Mouse (Mus musculus): ENCODE measurements at regions not wholly inside any gene's neighbourhood (a gene's known extent, or its start where the extent isn't known, plus 50 kb on each side); places are given as distances from the start of the nearest gene placed in this dataset.

DNA sequence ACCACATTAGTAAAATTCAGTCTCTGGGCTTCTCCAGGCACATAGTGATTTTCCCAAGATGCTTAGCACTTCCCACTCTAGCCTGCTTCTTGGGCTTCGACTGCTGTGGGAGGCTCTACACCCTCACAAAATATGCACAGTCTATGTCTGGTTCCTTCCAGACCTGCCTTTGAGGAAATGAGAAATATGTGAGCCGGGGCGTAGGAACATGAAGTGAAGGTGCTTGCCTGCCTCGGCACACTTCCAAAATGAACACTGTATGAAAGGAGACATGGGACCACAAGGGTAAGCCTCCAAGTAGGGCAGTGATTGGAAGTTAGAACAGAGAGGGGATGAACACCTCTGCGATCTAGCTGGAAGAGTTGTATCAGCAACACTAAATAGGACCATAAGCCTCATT lies 54.5 kb downstream of the Gm10260 start:
- peak; percentile 50 to 62 for DNase-seq (ENCODE audit: low spot score in 2 of 2)

GRCm38 (mm10) chr13:97704541-97704940 lies 55.9 kb downstream of the Gm10260 start:
- intact Hi-C loops (cut with DNase I) = no loop called here
- no peak for DNase-seq (ENCODE audit: low spot score in 2 of 2)

More for the DNA sequence above, 54.5 kb downstream of the Gm10260 start:
- intact Hi-C loops (cut with DNase I) = no loop called here

- DNase-seq (ENCODE audit: low spot score in 2 of 2) = no peak
- intact Hi-C loops (cut with DNase I) = no loop called here
Measured at GRCm38 (mm10) chr13:97698967-97699366, 61.5 kb downstream of the Gm10260 start.

DNA sequence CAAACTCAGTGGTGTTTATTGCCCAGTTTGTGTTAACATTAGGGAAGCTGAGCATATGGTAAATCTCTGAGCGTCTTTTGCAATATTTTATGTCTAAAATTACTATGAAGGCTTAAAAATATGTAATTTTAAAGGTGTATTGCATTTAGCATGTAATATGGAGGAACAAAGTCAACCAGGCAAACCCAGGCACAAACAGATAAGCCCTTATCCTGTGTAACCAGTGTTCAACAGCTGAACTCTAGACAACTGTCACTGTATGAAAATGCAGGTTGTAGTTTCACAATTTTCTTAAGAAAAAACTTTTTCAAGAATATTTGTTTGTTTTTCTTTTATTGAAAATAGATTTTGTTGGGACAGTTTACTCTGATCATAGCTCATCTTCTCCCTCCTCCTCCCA lies 62.1 kb downstream of the Gm10260 start:
- intact Hi-C loops (cut with DNase I) = no loop called here
- DNase-seq (ENCODE audit: low spot score in 2 of 2) = no peak

GRCm38 (mm10) chr13:97697262-97697661 lies 63.2 kb downstream of the Gm10260 start:
- no peak for DNase-seq (ENCODE audit: low spot score in 2 of 2)
- intact Hi-C loops (cut with DNase I) = no loop called here

DNA sequence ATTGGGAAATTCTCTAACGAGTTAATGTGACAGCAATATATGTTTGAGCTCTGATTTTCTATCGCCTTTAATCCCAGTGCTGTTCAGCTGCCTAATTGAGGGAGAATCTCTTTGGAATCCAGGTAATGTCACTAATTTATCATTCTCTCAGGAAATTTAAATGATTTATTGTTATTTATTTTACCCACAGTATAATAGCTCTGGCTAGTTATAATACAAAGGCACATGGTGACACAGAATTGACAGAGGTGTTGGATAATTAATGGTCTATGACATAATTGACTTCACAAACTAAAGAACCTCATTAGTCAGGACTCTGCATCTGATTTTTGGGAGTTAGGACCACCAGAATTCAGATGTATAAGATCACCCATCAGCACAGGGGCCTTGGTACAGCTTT lies 65.4 kb downstream of the Gm10260 start:
- no peak for DNase-seq (ENCODE audit: low spot score in 2 of 2)
- intact Hi-C loops (cut with DNase I) = no loop called here

DNA sequence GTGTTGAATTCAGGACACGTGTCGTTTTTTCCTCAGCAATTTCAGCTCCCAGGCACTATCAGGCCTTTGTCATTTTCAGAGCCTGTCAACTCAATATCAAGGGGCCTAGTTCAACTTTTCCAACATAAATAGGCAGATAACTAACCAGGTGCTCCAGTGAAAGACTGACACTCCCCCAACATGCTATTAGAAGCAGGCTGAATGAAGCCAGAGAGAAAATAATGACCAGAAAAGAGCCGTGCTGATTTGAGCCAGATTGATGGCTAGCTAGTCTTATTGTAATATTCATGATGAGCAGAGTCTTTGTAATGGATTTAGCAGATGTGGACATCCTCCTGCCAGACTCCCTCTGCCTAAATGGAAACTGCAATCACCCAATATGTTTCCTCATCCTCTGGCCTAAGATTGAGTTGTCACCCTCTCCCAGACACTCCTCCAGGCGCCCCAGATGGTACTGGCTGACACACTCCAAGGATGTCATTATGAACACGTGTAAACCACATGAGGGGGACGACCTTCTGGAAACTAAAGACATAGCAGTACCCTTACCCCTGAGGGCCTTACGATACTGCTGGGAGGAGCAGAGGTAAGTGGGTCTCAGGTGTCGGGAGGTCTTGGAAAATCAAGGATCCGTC lies 66.0 kb downstream of the Gm10260 start:
- DNase-seq (ENCODE audit: low spot score in 2 of 2) = no peak
- intact Hi-C loops (cut with DNase I) = no loop called here

- no peak for DNase-seq (ENCODE audit: low spot score in 2 of 2)
- intact Hi-C loops (cut with DNase I) = no loop called here
Measured at GRCm38 (mm10) chr13:97688310-97688886, 72.0 kb downstream of the Gm10260 start.

DNA sequence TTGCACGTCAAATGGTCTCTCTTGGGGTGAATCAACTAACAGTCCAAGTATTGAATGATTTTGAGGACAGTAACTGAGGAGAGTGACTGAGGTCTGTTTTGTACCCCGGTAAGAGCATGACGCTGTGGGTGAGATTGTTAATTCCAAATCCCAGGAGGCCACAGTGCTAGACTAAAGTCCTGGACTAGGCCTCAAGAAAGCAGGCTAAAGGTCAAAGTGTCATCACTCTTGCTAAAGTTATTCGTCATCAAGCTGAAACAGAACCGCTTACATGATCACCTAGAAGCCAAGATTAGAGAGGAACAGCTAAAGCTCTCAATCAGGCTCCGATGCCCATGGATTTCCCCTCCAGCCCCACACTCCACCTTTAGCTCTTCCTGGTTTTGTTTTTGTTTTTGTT lies 76.6 kb downstream of the Gm10260 start:
- intact Hi-C loops (cut with DNase I) = no loop called here
- no peak for DNase-seq (ENCODE audit: low spot score in 2 of 2)

DNA sequence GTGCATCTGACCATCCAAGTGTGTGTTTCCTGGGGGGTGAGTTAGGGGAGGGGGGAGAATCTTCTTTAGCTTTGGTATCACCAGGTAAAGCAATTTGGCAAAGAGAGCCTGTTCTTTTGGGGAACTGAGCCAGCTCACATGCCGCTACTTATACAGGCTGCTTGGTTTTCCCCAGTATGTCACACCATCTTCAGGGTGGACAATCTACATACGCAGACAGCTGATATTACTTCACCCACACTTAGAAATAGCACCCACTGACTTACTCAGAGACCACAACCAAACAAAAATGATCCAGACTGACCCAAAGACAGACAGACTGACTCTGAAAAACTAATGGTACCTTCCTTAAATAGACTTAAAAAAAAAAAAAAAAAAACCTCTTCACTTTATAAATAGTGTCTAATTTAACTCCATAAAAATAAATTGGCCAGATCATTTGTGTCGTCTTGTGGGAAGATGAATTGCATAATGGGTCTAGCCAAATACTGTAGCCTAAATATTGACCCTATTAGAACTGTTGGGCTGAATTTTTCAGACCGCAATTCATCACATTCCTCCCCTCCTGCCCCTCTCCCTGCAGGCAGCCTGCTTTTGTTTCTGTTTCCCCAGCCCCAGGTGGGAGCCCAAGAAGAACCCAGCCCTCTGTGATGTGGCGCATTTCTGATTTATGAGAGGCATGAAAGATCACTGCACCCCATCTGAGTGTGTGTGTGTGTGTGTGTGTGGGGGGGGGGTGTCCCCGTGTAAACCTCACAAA lies 79.0 kb downstream of the Gm10260 start:
- no peak for DNase-seq (ENCODE audit: low spot score in 2 of 2)
- intact Hi-C loops (cut with DNase I) = no loop called here

DNA sequence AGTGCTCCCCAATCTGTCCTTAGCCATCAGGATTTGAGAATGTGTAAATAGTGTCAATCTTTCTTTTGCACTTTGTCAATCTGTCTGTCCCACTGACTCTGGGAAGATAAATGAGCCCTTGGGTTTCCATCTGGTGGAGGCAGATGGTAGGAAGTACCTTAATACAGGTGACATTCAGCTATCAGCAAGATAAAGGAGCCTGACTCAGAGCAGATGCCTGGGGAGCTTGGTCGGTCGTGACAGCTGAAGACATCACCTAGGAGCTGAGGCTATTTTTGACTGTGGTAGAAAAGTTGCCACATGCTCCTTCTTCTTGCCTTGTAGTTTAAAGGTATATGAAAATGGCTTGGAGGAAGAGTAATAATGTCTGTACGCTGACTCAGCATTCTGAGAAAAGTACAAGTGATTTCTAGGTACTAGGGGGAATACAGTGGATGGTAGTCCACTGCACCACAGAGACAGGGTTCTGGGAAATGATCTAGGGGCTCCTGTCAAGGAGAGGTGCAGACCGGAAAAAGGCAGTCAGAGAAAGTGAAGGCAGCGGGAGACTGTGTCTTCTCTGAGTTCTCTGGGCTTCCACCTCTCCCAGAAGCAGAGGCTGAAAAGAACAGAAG lies 80.0 kb downstream of the Gm10260 start:
- intact Hi-C loops (cut with DNase I) = no loop called here
- DNase-seq (ENCODE audit: low spot score in 2 of 2) = no peak

DNA sequence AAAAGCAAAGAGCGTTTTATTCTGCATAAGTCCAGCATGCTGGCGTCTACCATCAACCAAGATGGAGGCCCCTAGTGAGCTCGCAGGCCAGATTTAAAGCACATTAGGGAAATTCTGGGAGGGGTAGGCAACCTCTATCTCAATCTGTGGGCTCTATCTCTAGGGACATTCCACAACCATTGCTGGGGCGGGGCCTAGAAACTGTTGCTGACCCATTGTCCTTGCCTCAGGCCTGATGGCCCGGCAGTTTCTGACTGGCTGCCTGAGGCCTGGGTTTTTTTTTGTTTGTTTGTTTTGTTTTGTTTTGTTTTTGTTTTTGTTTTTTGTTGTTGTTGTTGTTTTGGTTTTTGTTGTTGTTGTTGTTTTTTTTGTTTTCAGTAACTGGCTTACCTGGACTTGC lies 81.4 kb downstream of the Gm10260 start:
- intact Hi-C loops (cut with DNase I) = no loop called here
- no peak for DNase-seq (ENCODE audit: low spot score in 2 of 2)

DNA sequence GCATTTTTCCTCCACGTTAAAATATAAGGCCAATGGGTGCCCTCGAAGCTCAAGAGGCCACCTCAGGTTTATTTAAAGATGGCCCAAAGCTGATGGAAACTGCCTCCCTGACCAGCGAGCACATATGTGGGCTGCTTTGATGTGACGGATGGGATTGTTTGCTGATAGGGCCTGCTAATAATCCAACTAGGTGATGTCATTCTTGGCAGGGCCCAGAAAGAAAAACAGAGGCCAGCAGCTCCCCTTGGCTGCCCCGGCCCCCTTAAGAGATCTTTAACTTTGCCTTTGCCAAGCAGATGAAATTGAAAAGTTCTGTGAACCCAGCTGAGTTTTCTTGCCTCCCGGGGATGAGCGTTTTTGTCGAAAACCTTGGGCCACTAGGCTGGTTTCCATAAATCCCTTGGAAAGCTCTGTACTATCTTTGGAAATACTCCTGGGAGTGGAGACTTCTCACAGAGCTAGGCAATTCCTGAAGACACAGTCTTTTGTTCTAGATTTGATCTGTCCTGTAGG lies 83.8 kb downstream of the Gm10260 start:
- no peak for DNase-seq (ENCODE audit: low spot score in 2 of 2)
- intact Hi-C loops (cut with DNase I) = no loop called here

DNA sequence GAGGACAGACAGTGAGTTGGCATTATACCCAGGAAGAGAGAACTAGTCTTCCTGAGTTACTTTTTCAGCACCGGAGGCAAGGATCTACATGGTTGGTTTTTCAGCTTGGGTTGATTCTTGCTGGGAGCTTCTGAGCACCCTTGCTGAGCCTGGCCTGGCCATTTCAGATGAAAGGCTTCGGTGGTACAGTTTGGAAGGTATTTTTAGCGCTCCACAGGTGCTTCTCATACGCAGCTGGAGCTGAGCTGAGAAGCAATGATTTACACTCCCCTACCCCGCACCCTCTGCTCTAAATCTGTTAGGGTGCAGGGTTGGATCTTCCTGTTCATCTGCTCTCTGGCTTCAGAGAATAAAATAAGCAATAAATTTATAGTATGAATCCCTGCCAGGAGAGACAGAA lies 87.3 kb downstream of the Gm10260 start:
- no peak for DNase-seq (ENCODE audit: low spot score in 2 of 2)
- intact Hi-C loops (cut with DNase I) = no loop called here

DNA sequence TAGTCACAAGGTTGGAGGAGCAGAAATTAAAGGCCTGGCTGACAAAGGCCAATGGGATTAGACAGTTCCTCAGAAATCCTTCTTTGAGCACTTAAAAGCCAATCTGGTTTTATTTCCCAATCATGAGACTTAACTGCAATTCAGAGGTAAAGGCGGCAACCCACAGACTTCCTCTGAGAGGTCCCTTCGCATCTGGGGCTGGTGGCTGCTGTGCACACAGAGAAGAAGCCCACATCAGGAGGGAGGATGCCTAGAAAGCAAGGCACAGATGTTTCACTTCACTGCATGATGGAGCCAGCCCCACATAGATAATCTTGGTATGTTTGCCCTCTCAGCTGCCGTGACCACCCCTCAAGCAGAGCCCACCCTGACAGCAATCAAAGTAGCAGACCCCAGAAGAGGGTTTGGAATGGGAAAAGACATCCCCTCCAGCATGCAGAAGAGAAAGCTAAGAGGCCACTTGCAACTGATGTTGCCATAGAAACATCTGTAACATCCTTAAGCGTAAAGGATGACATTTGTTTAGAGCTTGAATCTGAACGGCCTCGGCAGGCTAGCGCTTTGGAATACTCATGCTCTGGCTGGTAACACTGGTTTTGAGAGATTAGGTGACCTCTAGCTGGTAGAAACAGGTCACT lies 88.3 kb downstream of the Gm10260 start:
- intact Hi-C loops (cut with DNase I) = no loop called here
- no peak for DNase-seq (ENCODE audit: low spot score in 2 of 2)

DNA sequence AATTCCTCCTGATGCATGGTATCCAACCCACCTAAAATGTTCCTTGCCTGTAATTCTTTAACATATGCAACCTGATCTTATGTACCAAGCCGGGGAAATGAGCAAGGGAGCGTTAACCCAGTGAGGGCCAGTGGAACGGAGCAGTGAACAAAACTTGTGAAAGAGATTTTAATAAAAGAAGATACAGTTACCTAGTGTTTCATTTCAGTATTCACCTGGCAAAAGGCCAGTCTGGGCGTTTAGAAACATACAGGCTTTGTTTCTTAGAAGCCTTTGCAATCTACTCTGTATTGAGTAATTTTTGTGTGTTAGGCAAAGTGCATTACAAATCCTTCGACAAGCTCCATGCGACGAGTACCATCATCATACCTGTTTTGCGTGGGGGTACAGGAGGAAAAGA lies 91.1 kb downstream of the Gm10260 start:
- DNase-seq (ENCODE audit: low spot score in 2 of 2) = no peak
- intact Hi-C loops (cut with DNase I) = no loop called here

GRCm38 (mm10) chr13:97668910-97669309 lies 91.5 kb downstream of the Gm10260 start:
- intact Hi-C loops (cut with DNase I) = no loop called here
- peak in 1 of 2 experiments; percentile 33 for DNase-seq (ENCODE audit: low spot score in 2 of 2)

GRCm38 (mm10) chr13:97667313-97667712 lies 93.1 kb downstream of the Gm10260 start:
- peak; percentile 64 to 69 for DNase-seq (ENCODE audit: low spot score in 2 of 2)
- intact Hi-C loops (cut with DNase I) = no loop called here

DNA sequence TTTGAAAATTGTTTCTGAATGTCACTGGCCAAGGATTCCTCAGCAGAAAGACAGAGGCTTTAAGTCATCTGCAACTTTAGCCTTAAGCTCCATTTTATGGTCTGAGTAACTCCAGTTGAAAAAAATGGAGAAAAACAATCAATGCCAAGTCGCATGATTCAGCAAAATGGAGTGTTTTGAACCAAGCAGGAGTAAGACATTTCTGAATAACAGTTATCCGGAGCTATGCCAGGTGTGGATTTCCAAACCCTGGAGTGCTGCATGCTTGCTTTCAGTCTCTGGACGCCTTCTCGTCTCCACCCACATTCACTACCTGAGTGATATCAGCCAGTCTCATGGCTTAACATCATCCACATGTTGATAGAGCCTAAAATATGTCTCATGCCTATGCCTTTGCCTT lies 93.7 kb downstream of the Gm10260 start:
- intact Hi-C loops (cut with DNase I) = no loop called here
- DNase-seq (ENCODE audit: low spot score in 2 of 2) = no peak

DNA sequence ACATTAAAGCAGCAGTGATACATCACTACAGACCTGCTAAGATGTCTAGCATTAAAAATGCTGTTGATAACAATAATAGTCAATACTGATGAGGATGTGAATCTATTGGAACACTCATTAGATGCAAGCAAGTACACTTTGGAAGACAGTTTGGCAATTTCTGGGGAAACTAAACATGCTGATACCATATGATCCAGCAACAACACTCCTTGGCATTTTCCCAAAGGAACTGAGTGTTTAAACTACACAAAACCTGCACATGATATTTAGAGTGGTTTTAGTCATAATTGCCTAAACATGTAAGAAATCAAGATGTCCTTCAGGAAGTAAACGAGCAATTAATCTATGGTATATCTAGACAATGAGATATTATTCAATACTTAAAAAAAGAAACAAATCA lies 95.2 kb downstream of the Gm10260 start:
- no peak for DNase-seq (ENCODE audit: low spot score in 2 of 2)
- intact Hi-C loops (cut with DNase I) = no loop called here
